Mouse (Mus musculus) liver, embryonic 11.5 days (tissue): ENCODE results near the gene Tbl2. TPM values are rescaled to one million over a fixed set of nuclear protein-coding genes. Genes with fewer than 3 reads are reported as not detected.

Experiments used
- ATAC-seq: fragments of 200-750 bp; cut with Nextera tagmentation; replicated peaks from 2 replicates; pipeline ENCODE4 v1.8.0; 2017; ENCODE audit warnings: moderate number of reproducible peaks, mild to moderate bottlenecking, moderate TSS enrichment, moderate library complexity; ENCODE audit not compliant: low FRiP score
- DNase-seq: peaks from one replicate; pipeline ENCODE4 v3.0.0-alpha.2; 2017; ENCODE audit warnings: low spot score
- H3K27ac ChIP-seq: fragments of 300-500 bp; sonication (generic); 2 replicates; pipeline ENCODE4 v1.5.1; 2014; ENCODE audit warnings: mild to moderate bottlenecking, low read depth, low read length, control low read depth
- H3K27me3 ChIP-seq: fragments of 300-500 bp; sonication (generic); replicated peaks from 2 replicates; pipeline ENCODE4 v1.6.1; 2014; ENCODE audit warnings: low read length, mixed read lengths; ENCODE audit not compliant: control insufficient read depth, insufficient read depth
- H3K36me3 ChIP-seq: fragments of 300-500 bp; sonication (generic); 2 replicates; pipeline ENCODE4 v1.6.1; 2014; ENCODE audit warnings: mild to moderate bottlenecking, low read length, moderate library complexity, mixed read lengths; ENCODE audit not compliant: control insufficient read depth, insufficient read depth
- H3K4me1 ChIP-seq: fragments of 300-500 bp; sonication (generic); replicated peaks from 2 replicates; pipeline ENCODE4 v1.6.1; 2014; ENCODE audit warnings: low read length, mixed read lengths; ENCODE audit not compliant: control insufficient read depth, insufficient read depth
- H3K4me2 ChIP-seq: fragments of 300-500 bp; sonication (generic); 2 replicates; pipeline ENCODE4 v1.6.1; 2014; ENCODE audit warnings: mild to moderate bottlenecking, control low read depth, moderate library complexity
- H3K4me3 ChIP-seq: fragments of 300-500 bp; sonication (generic); 2 replicates; pipeline ENCODE4 v1.5.1; 2014; ENCODE audit warnings: low read depth, low read length, control low read depth
- H3K9ac ChIP-seq: fragments of 300-500 bp; sonication (generic); 2 replicates; pipeline ENCODE4 v1.6.1; 2014; ENCODE audit warnings: low read depth, low read length, control low read depth
- H3K9me3 ChIP-seq: fragments of 300-500 bp; sonication (generic); 2 replicates; pipeline ENCODE4 v1.6.1; 2016; ENCODE audit warnings: low read length, inconsistent platforms, mixed read lengths; ENCODE audit not compliant: control insufficient read depth
- WGBS: fragments of 180-500 bp; shearing (Covaris S2); extraction: QIAGEN DNeasy Blood & Tissue Kit; methylation state at CpG from one replicate; pipeline ENCODE4 v1.1.7; 2014; 5-methylcytosine and 5-hydroxymethylcytosine counted together
- polyA plus RNA-seq: library from polyadenylated mRNA; unstranded; fragments of >200 nt; fragmentation: Nextera tagmentation; extraction: Ambion mirVana; gene quantifications from 2 replicates; pipeline ENCODE4 v1.2.1, GENCODE M21; 2014

Gene Tbl2
- polyA plus RNA-seq, 1 experiment from 2014 or later: 24.6 TPM

- peaks cover 33% of the 10 kb centered on the region for H3K36me3 ChIP-seq
- no peak overlapping the region for H3K9ac ChIP-seq
- H3K4me2 ChIP-seq: no peak overlapping the region
- no peaks in the 10 kb centered on the region for H3K9me3 ChIP-seq
- H3K27me3 ChIP-seq: no peaks in the 10 kb centered on the region
- WGBS: 91% methylated on average over 8 of the region's 8 CpGs
- no peaks in the 10 kb centered on the region for H3K4me1 ChIP-seq
- ATAC-seq (no peak), DNase-seq (no peak)
- H3K27ac ChIP-seq: no peak overlapping the region
- no peak overlapping the region for H3K4me3 ChIP-seq
Measured at GRCm38 (mm10) chr5:135162361-135162760, 12.9 kb downstream of the Tbl2 start.

DNA sequence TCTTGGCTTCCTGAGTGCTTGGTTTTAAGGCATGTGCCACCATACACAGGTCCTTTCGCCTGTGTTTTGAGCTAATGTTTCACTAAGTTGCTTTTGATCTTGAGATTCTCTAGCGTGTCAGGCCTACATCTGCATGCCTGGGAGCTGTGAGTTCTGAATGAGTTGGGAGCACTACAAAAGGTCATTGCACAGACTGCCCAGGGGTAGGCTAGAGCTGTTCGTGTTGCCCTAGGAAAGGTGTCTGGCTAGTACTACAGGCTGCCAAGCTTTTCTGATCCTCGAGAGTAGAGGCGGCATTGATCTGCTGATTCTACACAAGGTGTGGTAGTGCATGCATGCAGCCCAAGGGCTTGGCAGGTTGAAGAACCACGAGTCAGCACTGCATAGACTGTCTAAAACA, 13.4 kb downstream of the Tbl2 start:
- no peak overlapping the region for H3K27ac ChIP-seq
- H3K9ac ChIP-seq: no peak overlapping the region
- no peak for ATAC-seq
- WGBS: 84% methylated on average over 6 of the region's 6 CpGs
- DNase-seq: no peak
- H3K4me3 ChIP-seq: no peak overlapping the region
- H3K36me3 ChIP-seq: peaks cover 31% of the 10 kb centered on the region
- no peaks in the 10 kb centered on the region for H3K9me3 ChIP-seq
- H3K27me3 ChIP-seq: no peaks in the 10 kb centered on the region
- no peak overlapping the region for H3K4me2 ChIP-seq
- H3K4me1 ChIP-seq: peaks cover under 1% of the 10 kb centered on the region; the same call in 1 of the 2 replicates

GRCm38 (mm10) chr5:135166909-135167308, 17.5 kb downstream of the Tbl2 start:
- Histone ChIP-seq H3K4me2 (no peak overlapping the region), H3K27me3 (no peaks in the 10 kb centered on the region), H3K36me3 (peaks cover 8% of the 10 kb centered on the region; the same call in 1 of the 2 replicates), H3K4me3 (no peak overlapping the region), H3K4me1 (peaks cover 18% of the 10 kb centered on the region), H3K9ac (no peak overlapping the region), H3K27ac (0 out of 2 replicates have a peak overlapping the region, but pooled peaks have one; percentile 15), H3K9me3 (no peaks in the 10 kb centered on the region)
- DNase-seq: no peak
- no peak for ATAC-seq
- 76% methylated on average over 4 of the region's 4 CpGs for WGBS

- Histone ChIP-seq H3K36me3 (peaks cover 7% of the 10 kb centered on the region; the same call in 1 of the 2 replicates), H3K4me1 (peaks cover 18% of the 10 kb centered on the region), H3K27me3 (no peaks in the 10 kb centered on the region), H3K4me3 (no peak overlapping the region), H3K9me3 (no peaks in the 10 kb centered on the region), H3K9ac (no peak overlapping the region), H3K4me2 (no peak overlapping the region), H3K27ac (peak overlapping the region; percentile 91; the same call in 1 of the 2 replicates)
- ATAC-seq: no peak
- 91% methylated on average over 4 of the region's 4 CpGs for WGBS
- no peak for DNase-seq
Measured at GRCm38 (mm10) chr5:135167469-135167868, 18.0 kb downstream of the Tbl2 start.

DNA sequence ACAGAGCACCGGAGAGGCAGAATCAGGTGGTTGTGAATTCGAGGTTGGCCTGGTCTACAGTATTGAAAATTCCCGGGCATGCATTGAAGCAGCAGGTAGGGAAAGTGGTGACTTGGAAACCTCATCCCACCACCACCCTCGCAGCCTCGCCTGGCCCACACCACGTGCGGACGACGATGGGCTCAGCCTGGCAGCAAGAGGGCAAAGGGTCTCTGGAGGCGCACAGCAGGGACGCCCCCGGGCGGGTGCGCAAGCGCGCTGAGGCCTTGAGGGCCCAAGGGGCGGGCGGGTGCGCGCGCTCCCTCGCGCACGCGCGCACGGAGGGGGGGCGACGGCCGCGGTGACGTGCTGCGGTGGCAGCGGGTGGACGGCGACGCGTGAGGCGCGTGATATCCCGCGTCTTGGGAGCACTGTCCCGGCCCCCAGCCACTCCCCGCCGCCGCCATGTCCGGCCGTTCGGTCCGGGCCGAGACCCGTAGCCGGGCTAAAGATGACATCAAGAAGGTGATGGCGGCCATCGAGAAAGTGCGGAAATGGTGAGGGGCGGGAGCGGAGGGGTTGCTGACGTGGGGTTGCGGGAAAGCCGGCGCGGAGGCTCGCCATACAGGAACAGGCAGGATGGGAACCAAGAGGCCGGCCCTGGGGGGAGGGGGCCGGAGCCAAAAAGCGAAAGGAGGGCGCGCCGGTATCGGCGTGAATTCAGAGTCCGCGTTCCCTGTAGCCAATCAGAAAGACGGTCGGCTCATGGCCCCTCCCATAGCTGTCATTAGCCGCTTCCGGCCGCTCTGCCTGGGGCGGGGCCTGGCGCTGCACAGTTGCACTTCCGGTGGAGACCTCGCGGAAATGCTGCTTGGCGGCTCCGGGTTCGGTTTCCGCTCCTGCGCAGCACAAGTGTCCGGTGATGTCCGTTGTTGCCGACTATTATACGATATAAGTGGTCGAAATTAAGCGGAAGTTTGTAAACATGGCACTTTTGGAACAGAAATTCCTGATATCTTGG, 18.9 kb downstream of the Tbl2 start, which contains the start of gene Bcl7b:
Bcl7b (plus strand) TSS at position 221 of the 1,000 bp plus-strand sequence.
- no peaks in the 10 kb centered on the region for H3K9me3 ChIP-seq
- peaks cover 18% of the 10 kb centered on the region for H3K4me1 ChIP-seq
- H3K36me3 ChIP-seq: peaks cover 11% of the 10 kb centered on the region
- peak within 1 kb of the TSS; percentile 91 for H3K27ac ChIP-seq
- ATAC-seq (peak; percentile 94), DNase-seq (peak; percentile 96)
- H3K27me3 ChIP-seq: no peaks in the 10 kb centered on the region
- peak within 1 kb of the TSS; percentile 71 for H3K4me3 ChIP-seq
- H3K4me2 ChIP-seq: peak within 1 kb of the TSS; percentile 89
- 2% methylated on average over 95 of the region's 95 CpGs for WGBS
- H3K9ac ChIP-seq: peak within 1 kb of the TSS; percentile 88

GRCm38 (mm10) chr5:135169479-135169878, 20.0 kb downstream of the Tbl2 start:
- Histone ChIP-seq H3K27me3 (no peaks in the 10 kb centered on the region), H3K36me3 (peaks cover 13% of the 10 kb centered on the region), H3K9me3 (no peaks in the 10 kb centered on the region), H3K4me2 (peak overlapping the region; percentile 89), H3K27ac (peak overlapping the region; percentile 91), H3K4me1 (peaks cover 18% of the 10 kb centered on the region), H3K9ac (peak overlapping the region; percentile 88), H3K4me3 (peak overlapping the region; percentile 71)
- ATAC-seq (no peak), DNase-seq (no peak)
- WGBS: 87% methylated on average over 5 of the region's 5 CpGs

DNA sequence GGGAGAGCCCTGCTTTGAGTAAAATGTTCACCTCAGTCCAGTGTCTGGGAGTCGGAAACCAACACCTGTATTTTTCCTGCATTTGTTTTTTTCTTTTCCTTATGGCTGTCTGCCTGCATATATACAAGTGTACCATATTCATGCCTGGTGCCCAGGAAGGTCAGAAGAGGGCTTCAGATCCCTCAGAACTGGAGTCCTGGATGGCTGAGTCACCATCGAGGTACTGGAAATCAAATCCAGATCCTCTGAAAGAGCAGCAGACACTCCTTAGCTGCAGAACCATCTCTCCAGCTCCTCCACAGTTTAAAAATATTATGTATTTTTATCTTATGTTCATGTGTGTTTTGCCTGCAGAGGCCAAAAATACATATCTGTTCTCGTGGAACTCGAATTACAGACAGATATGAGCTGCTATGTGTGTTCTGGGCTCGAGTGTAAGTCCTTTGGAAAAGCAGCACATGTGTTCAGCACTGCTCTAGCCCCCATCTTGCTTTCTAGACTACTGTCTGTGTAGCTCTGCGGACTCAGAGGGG, 22.3 kb downstream of the Tbl2 start:
- no peaks in the 10 kb centered on the region for H3K9me3 ChIP-seq
- ATAC-seq (no peak), DNase-seq (no peak)
- peaks cover 18% of the 10 kb centered on the region for H3K4me1 ChIP-seq
- no peaks in the 10 kb centered on the region for H3K27me3 ChIP-seq
- peaks cover 20% of the 10 kb centered on the region for H3K36me3 ChIP-seq
- H3K9ac ChIP-seq: no peak overlapping the region
- no peak overlapping the region for H3K4me2 ChIP-seq
- H3K27ac ChIP-seq: no peak overlapping the region
- WGBS: 87% methylated on average over 6 of the region's 6 CpGs
- H3K4me3 ChIP-seq: no peak overlapping the region

- 96% methylated on average over 5 of the region's 5 CpGs for WGBS
- no peak for ATAC-seq
- H3K36me3 ChIP-seq: peaks cover 29% of the 10 kb centered on the region
Measured at GRCm38 (mm10) chr5:135172986-135173385, 23.5 kb downstream of the Tbl2 start.

More at GRCm38 (mm10) chr5:135172986-135173385, 23.5 kb downstream of the Tbl2 start:
- no peak overlapping the region for H3K4me3 ChIP-seq
- no peak overlapping the region for H3K4me2 ChIP-seq
- H3K27ac ChIP-seq: no peak overlapping the region
- H3K9ac ChIP-seq: no peak overlapping the region
- no peak for DNase-seq
- H3K4me1 ChIP-seq: peaks cover 15% of the 10 kb centered on the region
- no peaks in the 10 kb centered on the region for H3K27me3 ChIP-seq
- no peaks in the 10 kb centered on the region for H3K9me3 ChIP-seq
